Mouse (Mus musculus) kidney, embryonic 16.5 days (tissue): Measurements from ENCODE around the gene Fancf. TPM values are rescaled to one million over a fixed set of nuclear protein-coding genes. Genes with fewer than 3 reads are reported as not detected.

ENCODE experiments used
- ATAC-seq: fragments of 200-750 bp; cut with Nextera tagmentation; 2 replicates; pipeline ENCODE4 v1.8.0; 2017; ENCODE audit warnings: moderate TSS enrichment; ENCODE audit not compliant: low FRiP score, low TSS enrichment
- H3K27ac ChIP-seq: fragments of 300-500 bp; sonication (generic); 2 replicates; pipeline ENCODE4 v1.5.1; 2014; ENCODE audit warnings: low read length
- H3K27me3 ChIP-seq: fragments of 300-500 bp; sonication (generic); 2 replicates; pipeline ENCODE4 v1.6.1; 2014; ENCODE audit warnings: low read length, control low read depth, mixed read lengths; ENCODE audit not compliant: insufficient read depth
- H3K36me3 ChIP-seq: fragments of 300-500 bp; sonication (generic); 2 replicates; pipeline ENCODE4 v1.6.1; 2014; ENCODE audit warnings: low read length, control low read depth, mixed read lengths; ENCODE audit not compliant: insufficient read depth
- H3K4me1 ChIP-seq: fragments of 300-500 bp; sonication (generic); 2 replicates; pipeline ENCODE4 v1.6.1; 2014; ENCODE audit warnings: low read length, control low read depth, mixed read lengths; ENCODE audit not compliant: insufficient read depth
- H3K4me2 ChIP-seq: fragments of 300-500 bp; sonication (generic); replicated peaks from 2 replicates; pipeline ENCODE4 v1.6.1; 2014; ENCODE audit warnings: low read depth, low read length
- H3K4me3 ChIP-seq: fragments of 300-500 bp; sonication (generic); 2 replicates; pipeline ENCODE4 v1.5.1; 2014; ENCODE audit warnings: mild to moderate bottlenecking, low read length
- H3K9ac ChIP-seq: fragments of 300-500 bp; sonication (generic); replicated peaks from 2 replicates; pipeline ENCODE4 v1.6.1; 2014; ENCODE audit warnings: low read length
- H3K9me3 ChIP-seq: fragments of 300-500 bp; sonication (generic); 2 replicates; pipeline ENCODE4 v1.6.1; 2016; ENCODE audit warnings: low read length, control low read depth
- WGBS: fragments of 180-500 bp; shearing (Covaris S2); extraction: QIAGEN DNeasy Blood & Tissue Kit; methylation state at CpG from one replicate; pipeline ENCODE4 v1.1.7; 2014; 5-methylcytosine and 5-hydroxymethylcytosine counted together
- polyA plus RNA-seq: library from polyadenylated mRNA; unstranded; fragments of >200 nt; fragmentation: Nextera tagmentation; extraction: Ambion mirVana; gene quantifications from 2 replicates; pipeline ENCODE4 v1.2.1, GENCODE M21; 2015

Fancf gene
- polyA plus RNA-seq, 1 experiment from 2014 or later = 3.3 TPM

DNA sequence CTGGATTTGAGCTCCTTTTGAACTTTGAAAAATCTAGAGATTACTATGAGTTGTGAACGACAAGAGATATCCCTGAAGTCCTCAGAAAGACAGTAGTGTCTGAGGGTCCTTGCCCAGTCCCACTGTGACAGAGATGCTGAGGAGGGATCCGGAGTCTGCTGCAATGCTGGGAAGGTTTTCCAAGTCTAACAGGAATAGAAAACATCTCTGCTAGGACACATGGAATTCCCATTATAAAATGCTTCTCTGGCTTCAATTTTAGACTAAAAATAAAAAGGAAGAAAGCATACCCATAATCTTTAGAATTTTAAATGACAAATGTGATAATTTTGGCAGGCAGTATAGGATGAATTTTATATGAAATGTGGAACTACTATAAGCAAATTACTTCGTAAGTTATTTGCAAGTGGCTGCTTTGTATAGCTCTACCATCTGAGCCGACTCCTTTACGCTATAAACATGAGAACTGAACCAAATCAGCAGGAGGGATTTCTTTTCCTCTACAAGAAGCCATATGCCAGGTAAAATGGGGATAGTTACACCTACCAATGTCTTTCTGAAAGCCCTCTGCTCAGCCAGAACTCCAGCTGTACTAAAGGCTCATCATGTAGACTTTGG, 10.1 kb downstream of the Fancf start:
- ATAC-seq = no peak
- 95% methylated on average over 5 of the region's 5 CpGs for WGBS
- Histone ChIP-seq H3K4me1 (no peaks in the 10 kb centered on the region), H3K9me3 (no peaks in the 10 kb centered on the region), H3K27me3 (no peaks in the 10 kb centered on the region), H3K4me2 (no peak overlapping the region), H3K36me3 (0 out of 2 replicates have a peak, but pooled peaks cover 3% of the 10 kb centered on the region), H3K9ac (no peak overlapping the region), H3K4me3 (no peak overlapping the region), H3K27ac (no peak overlapping the region)

DNA sequence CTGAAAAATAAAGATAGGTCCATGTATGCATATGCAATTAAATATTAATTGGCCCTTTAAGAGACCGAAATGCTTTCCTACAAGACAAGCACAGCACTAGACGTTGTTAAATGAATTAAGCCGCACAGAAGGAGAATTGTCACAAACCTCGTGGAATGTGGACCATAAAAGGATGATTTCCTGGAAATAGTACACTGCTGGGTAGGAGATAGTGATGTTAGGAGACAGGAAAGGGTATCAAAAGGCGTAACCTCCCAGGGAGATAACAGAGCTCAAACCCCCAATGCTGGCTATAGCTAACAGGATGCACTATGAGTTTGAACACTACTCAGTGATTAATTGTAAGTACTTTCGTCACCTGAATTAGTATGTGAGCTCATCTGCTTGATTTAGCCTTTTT, 11.2 kb downstream of the Fancf start:
- Histone ChIP-seq H3K9me3 (no peaks in the 10 kb centered on the region), H3K27me3 (no peaks in the 10 kb centered on the region), H3K36me3 (0 out of 2 replicates have a peak, but pooled peaks cover 3% of the 10 kb centered on the region), H3K27ac (no peak overlapping the region), H3K4me2 (no peak overlapping the region), H3K4me1 (no peaks in the 10 kb centered on the region), H3K4me3 (no peak overlapping the region), H3K9ac (no peak overlapping the region)
- no peak for ATAC-seq
- 83% methylated on average over 6 of the region's 6 CpGs for WGBS

DNA sequence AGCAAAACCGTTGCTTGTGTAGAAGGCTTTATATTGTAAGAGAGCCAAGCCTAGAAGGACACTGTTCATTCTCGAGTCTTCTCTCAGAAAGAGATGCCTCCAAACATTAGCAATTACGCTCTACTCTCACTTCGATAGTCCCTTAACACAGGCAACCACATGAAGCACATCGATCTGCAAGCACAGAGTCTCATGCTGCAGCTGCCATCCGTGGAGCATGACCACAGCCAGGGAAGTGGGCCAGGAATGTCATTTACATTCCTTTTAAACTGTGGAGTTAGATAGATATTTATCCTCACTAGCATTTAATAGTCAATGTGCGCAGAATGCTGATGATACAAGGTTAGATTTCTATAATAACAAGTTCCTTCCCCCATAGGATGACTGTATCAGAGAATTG, 21.6 kb downstream of the Fancf start:
- Histone ChIP-seq H3K9me3 (0 out of 2 replicates have a peak, but pooled peaks cover 7% of the 10 kb centered on the region), H3K9ac (no peak overlapping the region)
- ATAC-seq = no peak

DNA sequence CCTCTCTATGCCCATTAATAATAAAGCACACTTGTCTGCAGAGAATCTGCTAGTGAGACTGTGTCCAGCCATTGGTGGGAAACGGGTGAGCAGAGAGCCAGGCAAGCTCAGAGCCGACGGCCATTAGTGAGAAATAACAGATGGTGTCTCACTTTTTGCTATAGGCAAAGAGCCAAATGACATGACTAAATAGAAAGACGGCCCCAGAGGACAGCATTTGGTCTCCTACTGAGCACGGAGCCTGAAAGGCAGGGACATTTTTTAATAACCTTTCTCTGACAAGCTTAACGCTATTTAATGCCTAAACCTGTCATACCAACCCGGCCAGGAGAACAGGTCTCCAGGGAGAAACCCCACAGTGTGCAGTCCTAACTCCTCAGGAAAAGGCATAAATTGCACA, 30.1 kb downstream of the Fancf start:
- Histone ChIP-seq H3K9me3 (no peaks in the 10 kb centered on the region), H3K4me3 (no peak overlapping the region), H3K27me3 (no peaks in the 10 kb centered on the region), H3K36me3 (no peaks in the 10 kb centered on the region), H3K9ac (no peak overlapping the region), H3K4me2 (no peak overlapping the region), H3K27ac (no peak overlapping the region), H3K4me1 (peaks cover 4% of the 10 kb centered on the region; the same call in 1 of the 2 replicates)
- WGBS = 24% methylated on average over 7 of the region's 7 CpGs
- peak; percentile 75; the same call in 1 of the 2 replicates for ATAC-seq

More for the DNA sequence above, 21.6 kb downstream of the Fancf start:
- Histone ChIP-seq H3K27me3 (no peaks in the 10 kb centered on the region), H3K4me2 (no peak overlapping the region), H3K27ac (no peak overlapping the region), H3K4me1 (0 out of 2 replicates have a peak, but pooled peaks cover 4% of the 10 kb centered on the region), H3K4me3 (no peak overlapping the region), H3K36me3 (no peaks in the 10 kb centered on the region)
- 66% methylated on average over 7 of the region's 7 CpGs for WGBS

DNA sequence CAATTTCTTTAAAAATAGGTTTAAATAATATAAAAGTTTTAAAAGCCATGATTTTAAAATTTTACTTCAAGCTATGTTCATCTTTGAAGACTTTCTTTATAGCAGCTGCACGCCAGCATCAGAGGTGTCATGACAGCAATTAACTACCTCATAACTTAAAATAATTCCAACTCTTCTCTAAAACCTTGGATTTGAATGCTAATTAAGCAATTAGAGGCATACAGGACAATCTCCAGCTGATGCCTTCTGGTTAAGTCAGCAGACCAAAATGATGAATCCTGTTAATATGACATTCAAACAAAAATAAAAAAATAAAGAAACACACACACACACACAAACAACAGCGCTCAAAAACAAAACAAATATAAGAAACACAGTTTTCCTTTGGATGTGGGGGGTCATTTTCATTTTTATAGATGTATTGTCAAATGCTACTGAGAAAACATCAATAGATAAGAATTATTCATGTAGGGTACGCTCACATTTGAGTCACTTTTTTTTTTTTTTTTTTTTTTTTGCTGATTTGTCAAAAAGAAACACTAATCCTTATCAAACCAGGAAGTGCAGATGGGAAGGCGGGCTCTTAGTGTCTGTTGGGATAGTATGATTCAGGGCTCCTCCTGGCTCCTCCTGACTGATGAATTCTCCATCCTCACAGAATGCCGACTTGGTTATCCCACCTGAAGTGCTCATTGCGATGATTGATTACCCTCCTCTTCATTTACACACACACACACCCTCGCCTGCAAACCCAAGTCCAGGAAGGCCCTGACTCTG, 38.3 kb downstream of the Fancf start:
- Histone ChIP-seq H3K9me3 (no peaks in the 10 kb centered on the region), H3K27ac (no peak overlapping the region), H3K27me3 (no peaks in the 10 kb centered on the region), H3K4me1 (no peaks in the 10 kb centered on the region), H3K4me3 (no peak overlapping the region), H3K9ac (no peak overlapping the region), H3K4me2 (no peak overlapping the region), H3K36me3 (no peaks in the 10 kb centered on the region)
- no peak for ATAC-seq
- 76% methylated on average over 7 of the region's 7 CpGs for WGBS

DNA sequence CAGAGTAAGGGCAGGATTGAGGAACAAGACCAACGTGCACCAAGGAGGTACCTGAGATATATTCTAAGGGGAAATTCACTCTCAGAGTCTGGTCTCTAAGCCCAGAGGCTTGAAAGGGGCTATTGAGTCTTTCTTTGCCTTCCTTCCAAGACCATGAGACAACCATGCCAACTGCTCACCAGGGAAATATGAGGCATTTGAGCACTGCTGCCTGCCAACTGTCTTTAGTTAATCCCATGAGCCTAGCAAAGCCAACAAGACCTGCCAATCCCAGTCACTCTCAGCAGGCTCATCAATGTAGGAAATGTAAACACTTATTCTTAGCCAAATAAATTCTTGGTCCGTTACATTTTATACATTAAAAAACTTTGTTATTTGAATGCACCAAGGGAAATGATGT, 40.6 kb downstream of the Fancf start:
- Histone ChIP-seq H3K4me2 (no peak overlapping the region), H3K36me3 (no peaks in the 10 kb centered on the region), H3K4me3 (no peak overlapping the region), H3K9me3 (no peaks in the 10 kb centered on the region), H3K27ac (no peak overlapping the region), H3K27me3 (no peaks in the 10 kb centered on the region), H3K9ac (no peak overlapping the region), H3K4me1 (no peaks in the 10 kb centered on the region)
- no peak for ATAC-seq
- WGBS = 65% methylated on average over 2 of the region's 2 CpGs

DNA sequence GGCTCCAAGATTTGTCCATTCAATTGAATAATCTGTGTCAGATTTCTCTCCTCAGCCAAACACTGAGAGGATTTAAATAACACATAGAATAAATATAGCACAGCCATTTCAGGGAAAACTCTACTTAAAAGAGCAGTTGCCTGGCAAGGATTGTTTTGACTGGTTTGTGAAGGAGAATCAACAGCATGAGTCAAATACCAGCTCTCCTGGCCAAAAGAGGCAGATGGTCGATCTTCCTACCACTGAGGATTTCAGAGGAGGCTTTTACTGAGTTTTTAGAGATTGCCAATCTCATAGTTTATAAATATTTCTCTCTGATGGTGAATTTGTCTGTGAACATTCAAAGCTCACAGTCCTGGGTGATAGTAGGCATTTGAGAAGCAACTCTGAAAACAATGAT, 42.2 kb downstream of the Fancf start:
- no peaks in the 10 kb centered on the region for H3K27me3 ChIP-seq
- WGBS = 57% methylated on average over 1 of the region's 1 CpGs

DNA sequence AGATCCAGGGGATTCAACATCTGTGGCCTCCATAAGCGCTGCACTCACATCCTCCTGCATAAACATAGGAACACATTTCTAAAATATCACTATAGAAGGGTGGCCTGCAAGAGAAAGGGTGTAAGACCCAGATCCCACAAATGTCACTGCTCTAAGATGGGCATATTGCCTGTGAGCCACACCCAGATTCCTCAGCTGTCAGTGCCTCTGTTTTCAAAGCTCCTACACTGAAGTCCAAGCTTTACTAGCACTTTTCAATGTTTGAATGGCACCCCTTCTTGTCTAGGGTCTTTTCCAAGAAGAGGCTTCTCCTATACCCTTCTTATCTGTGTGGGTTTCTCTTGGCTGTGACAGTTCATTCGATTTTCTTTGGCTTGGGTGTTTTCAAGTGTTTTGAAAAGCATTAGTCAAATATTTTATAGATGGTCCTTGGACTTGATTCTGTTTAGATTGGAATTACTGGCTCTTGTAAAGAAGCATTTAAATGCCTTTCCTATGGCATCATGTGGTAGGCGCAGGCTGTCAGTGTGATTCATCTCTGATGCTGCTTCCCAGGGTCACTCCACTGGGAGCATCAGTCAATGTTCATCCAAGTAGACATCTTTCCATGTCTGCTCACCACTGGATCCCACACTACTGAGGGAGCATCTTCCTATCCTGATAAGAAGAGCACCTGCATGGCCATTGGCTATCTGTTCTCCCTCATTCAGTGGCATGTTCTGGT, 43.7 kb downstream of the Fancf start:
- Histone ChIP-seq H3K36me3 (no peaks in the 10 kb centered on the region), H3K27me3 (no peaks in the 10 kb centered on the region), H3K4me1 (no peaks in the 10 kb centered on the region), H3K4me2 (no peak overlapping the region), H3K27ac (no peak overlapping the region), H3K9me3 (no peaks in the 10 kb centered on the region), H3K4me3 (no peak overlapping the region), H3K9ac (no peak overlapping the region)
- ATAC-seq = no peak
- WGBS = 61% methylated on average over 3 of the region's 3 CpGs

More for the DNA sequence above, 42.2 kb downstream of the Fancf start:
- Histone ChIP-seq H3K9me3 (no peaks in the 10 kb centered on the region), H3K4me3 (no peak overlapping the region), H3K4me2 (no peak overlapping the region), H3K9ac (no peak overlapping the region), H3K36me3 (no peaks in the 10 kb centered on the region), H3K4me1 (no peaks in the 10 kb centered on the region), H3K27ac (no peak overlapping the region)
- no peak for ATAC-seq

DNA sequence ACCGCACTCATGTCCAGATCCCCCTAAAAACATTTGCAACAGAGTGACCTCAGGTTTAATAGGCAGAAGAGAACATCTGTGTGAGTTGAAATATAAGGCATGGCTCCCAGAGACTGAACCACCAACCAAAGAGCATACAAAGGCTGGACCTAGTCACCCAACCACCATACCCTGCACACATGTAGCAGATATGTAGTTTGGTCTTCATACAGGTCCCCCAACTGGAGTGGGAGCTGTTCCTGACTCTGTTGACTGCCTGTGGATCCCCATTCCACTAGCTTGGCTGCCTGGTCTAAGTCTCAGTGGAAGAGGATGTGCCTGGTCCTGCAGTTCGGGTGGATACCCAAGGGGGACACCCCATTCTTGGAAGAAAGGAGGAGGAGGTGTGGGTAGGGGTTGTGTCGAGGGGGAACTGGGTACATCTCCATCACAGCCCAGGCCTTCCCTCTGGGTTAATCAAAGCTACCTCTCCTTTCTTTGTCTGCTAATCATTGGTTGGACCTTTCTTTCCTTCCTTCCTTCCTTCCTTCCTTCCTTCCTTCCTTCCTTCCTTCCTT, 45.7 kb downstream of the Fancf start:
- Histone ChIP-seq H3K4me3 (no peak overlapping the region), H3K4me1 (no peaks in the 10 kb centered on the region), H3K9ac (no peak overlapping the region), H3K4me2 (no peak overlapping the region), H3K9me3 (no peaks in the 10 kb centered on the region), H3K27me3 (no peaks in the 10 kb centered on the region), H3K36me3 (no peaks in the 10 kb centered on the region), H3K27ac (no peak overlapping the region)
- WGBS = 56% methylated on average over 3 of the region's 3 CpGs
- no peak for ATAC-seq
